Mouse (Mus musculus): Measurements from ENCODE around the gene Syn3. TPM values are rescaled to one million over a fixed set of nuclear protein-coding genes. Genes with fewer than 3 reads are reported as not detected.

Syn3 gene
- polyA plus RNA-seq, 1 experiment from 2014 or later = 29.9 TPM

DNA sequence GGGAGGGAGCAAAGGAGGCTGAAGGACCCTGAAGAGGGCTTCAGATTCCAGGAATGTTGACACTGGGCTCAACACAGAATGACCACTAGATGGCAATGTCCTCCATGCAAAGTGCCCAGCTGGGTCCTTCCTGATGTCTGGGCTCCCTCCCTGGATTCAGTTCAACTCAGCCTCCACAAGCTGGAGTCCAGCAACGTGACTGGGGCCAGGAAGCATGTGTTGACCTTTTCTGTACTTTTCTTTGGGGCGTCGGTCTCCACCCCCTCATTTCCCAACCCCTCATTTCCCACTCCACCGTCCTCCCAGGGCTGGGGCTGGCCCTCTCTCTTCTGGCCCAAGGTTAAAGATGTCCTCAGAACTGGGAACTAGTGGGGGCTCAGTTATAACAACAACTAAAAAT, 433.8 kb downstream of the Syn3 start:
- peaks cover 6% of the 10 kb centered on the region; the same call in 1 of the 2 replicates for H3K9me3 ChIP-seq (ENCODE audit: control insufficient read depth, low read length)
- peaks cover 7% of the 10 kb centered on the region for H3K36me3 ChIP-seq (ENCODE audit: control insufficient read depth, insufficient read depth, low read length)
- no peak overlapping the region for H3K4me3 ChIP-seq (ENCODE audit: low read length)
- H3K27ac ChIP-seq (ENCODE audit: low read depth, low read length) = no peak overlapping the region
- H3K4me1 ChIP-seq (ENCODE audit: control insufficient read depth, insufficient read depth, low read depth, low read length) = no peaks in the 10 kb centered on the region; the same call in 1 of the 2 replicates
- no peaks in the 10 kb centered on the region for H3K27me3 ChIP-seq (replicated peaks; ENCODE audit: control insufficient read depth, insufficient read depth, low read length)
- H3K4me2 ChIP-seq (ENCODE audit: low read length) = no peak overlapping the region
- no peak overlapping the region for H3K9ac ChIP-seq (ENCODE audit: low read depth, low read length)
- ATAC-seq = peak; percentile 85
- 3% methylated on average over 4 of the region's 4 CpGs for WGBS

DNA sequence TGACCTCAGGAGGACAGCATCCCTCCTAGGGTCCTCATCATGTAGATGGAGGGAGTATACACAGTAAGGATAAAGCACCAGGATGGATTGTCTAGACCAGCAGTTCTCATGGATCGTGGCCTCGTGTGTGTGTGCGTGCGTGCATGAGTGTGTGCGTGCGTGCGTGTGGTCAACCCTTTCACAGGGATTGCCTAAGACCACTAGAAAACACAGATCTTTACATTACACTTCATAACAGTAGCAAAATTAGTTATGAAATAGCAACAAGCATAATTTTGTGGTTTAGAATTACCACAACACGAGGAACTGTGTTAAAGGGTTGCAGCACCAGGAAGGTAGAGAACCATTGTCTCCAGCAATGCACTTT, 435.7 kb downstream of the Syn3 start:
- Histone ChIP-seq H3K4me3 (ENCODE audit: low read length) (no peak overlapping the region), H3K9ac (ENCODE audit: low read depth, low read length) (no peak overlapping the region), H3K27me3 (replicated peaks; ENCODE audit: control insufficient read depth, insufficient read depth, low read length) (no peaks in the 10 kb centered on the region), H3K36me3 (ENCODE audit: control insufficient read depth, insufficient read depth, low read length) (peaks cover 7% of the 10 kb centered on the region), H3K9me3 (ENCODE audit: control insufficient read depth, low read length) (peaks cover 6% of the 10 kb centered on the region; the same call in 1 of the 2 replicates), H3K4me1 (ENCODE audit: control insufficient read depth, insufficient read depth, low read depth, low read length) (no peaks in the 10 kb centered on the region; the same call in 1 of the 2 replicates), H3K4me2 (ENCODE audit: low read length) (no peak overlapping the region), H3K27ac (ENCODE audit: low read depth, low read length) (no peak overlapping the region)
- no peak for ATAC-seq
- 95% methylated on average over 8 of the region's 8 CpGs for WGBS

DNA sequence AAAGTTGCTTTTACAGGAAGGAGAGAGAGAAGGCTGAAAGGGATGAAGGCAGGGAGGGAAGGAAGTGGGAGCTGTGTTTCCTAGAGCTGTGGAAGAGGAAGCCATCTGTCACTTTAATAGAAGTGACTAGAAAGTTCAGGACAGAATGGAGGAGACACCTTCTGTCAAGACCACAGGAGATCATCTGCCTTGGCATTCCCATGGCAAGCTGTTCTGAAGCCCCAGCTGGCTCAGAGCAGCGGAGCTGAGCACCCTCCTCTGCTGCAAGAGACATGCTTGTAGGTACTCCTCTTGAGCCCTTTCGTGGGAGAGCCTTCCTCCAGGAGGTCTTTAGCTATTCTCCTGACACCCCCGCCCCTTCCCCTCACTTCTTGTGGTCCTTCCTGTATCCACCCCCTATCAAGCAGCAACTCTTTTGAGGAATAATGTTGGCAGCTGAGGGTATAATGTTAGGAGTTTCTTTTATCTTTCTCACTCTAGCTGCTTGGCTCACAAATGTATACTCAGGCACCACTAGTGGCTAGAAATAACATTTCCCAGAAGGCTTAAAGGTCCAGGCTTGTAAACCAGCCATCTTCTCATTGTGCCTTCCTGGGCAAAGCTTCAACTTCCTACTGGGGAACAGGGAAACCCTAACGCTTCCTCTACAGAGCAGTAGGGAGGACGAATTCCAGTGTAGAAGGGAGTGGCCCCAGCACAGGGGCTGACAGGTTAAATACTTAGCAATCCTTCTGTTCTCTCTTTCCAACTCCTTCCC, 436.3 kb downstream of the Syn3 start:
- Histone ChIP-seq H3K27ac (ENCODE audit: low read depth, low read length) (no peak overlapping the region), H3K9me3 (ENCODE audit: control insufficient read depth, low read length) (peaks cover 6% of the 10 kb centered on the region; the same call in 1 of the 2 replicates), H3K4me3 (ENCODE audit: low read length) (no peak overlapping the region), H3K4me1 (ENCODE audit: control insufficient read depth, insufficient read depth, low read depth, low read length) (no peaks in the 10 kb centered on the region; the same call in 1 of the 2 replicates), H3K36me3 (ENCODE audit: control insufficient read depth, insufficient read depth, low read length) (peaks cover 7% of the 10 kb centered on the region), H3K27me3 (replicated peaks; ENCODE audit: control insufficient read depth, insufficient read depth, low read length) (no peaks in the 10 kb centered on the region), H3K9ac (ENCODE audit: low read depth, low read length) (no peak overlapping the region), H3K4me2 (ENCODE audit: low read length) (no peak overlapping the region)
- WGBS = 68% methylated on average over 5 of the region's 5 CpGs
- ATAC-seq = no peak

DNA sequence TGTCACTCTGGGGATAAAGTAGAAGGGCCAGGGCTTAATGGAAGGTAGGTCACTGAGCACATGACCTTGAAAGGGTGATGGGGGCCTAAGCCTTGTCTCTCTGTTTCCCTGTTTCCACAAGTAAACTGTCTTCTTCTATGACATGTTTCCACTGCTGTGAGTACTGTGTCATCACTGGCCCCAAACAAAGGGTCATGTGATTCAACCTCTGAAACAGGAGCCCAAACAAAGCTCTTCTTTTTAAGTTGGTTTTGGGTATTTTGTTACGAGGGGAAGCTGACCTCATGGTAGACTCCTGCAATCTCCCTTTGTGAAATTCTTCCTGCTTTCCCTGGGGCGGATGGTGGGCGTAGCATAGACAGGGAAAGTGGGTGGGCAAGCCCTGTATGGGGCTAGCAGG, 438.4 kb downstream of the Syn3 start:
- Histone ChIP-seq H3K4me3 (ENCODE audit: low read length) (no peak overlapping the region), H3K4me1 (ENCODE audit: control insufficient read depth, insufficient read depth, low read depth, low read length) (no peaks in the 10 kb centered on the region; the same call in 1 of the 2 replicates), H3K27ac (ENCODE audit: low read depth, low read length) (no peak overlapping the region), H3K9ac (ENCODE audit: low read depth, low read length) (no peak overlapping the region), H3K9me3 (ENCODE audit: control insufficient read depth, low read length) (peaks cover 8% of the 10 kb centered on the region; the same call in 1 of the 2 replicates), H3K4me2 (ENCODE audit: low read length) (no peak overlapping the region), H3K36me3 (ENCODE audit: control insufficient read depth, insufficient read depth, low read length) (peaks cover 24% of the 10 kb centered on the region), H3K27me3 (replicated peaks; ENCODE audit: control insufficient read depth, insufficient read depth, low read length) (no peaks in the 10 kb centered on the region)
- 64% methylated on average over 3 of the region's 3 CpGs for WGBS
- no peak for ATAC-seq

DNA sequence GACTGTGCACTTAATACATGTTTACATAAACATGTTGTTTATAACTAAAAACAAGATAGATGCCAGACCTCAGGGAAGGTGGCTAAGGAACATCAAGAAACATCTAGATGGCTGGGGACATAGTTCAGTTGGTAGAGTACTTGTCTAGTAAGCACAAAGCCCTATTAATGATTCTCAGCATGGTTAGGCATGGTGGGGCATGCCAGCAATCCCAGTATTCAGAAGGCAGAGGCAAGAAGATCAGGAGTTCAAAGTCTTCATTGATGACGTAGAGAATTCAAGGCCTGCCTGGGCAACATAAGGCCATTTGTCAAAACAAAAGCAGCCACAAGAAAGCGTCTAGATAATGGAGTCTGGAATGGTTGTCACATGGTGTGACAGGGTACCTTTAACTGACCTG, 441.0 kb downstream of the Syn3 start:
- H3K36me3 ChIP-seq (ENCODE audit: control insufficient read depth, insufficient read depth, low read length) = peaks cover 30% of the 10 kb centered on the region

DNA sequence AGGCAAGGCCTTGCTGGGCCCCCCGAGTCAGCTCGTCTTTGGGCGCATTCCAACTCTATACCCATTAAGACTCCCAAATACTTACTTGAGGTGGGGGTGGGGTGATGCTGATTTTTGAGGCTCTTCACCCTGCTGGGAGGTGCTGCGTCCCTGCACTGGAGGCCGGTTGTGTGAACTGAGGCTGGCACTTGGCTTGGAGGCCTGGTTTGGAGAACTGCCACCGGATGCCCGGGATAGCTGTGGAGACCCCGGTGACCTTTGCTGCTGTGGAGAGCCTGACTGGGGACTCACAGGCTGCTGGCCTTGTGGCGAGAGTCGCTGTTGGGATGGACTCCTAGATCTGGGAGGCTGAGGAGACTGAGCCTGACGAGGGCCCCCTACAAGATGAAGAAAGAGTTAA, 441.4 kb downstream of the Syn3 start:
- H3K4me3 ChIP-seq (ENCODE audit: low read length) = no peak overlapping the region
- H3K4me2 ChIP-seq (ENCODE audit: low read length) = no peak overlapping the region
- ATAC-seq = no peak
- no peak overlapping the region for H3K9ac ChIP-seq (ENCODE audit: low read depth, low read length)
- no peaks in the 10 kb centered on the region for H3K27me3 ChIP-seq (replicated peaks; ENCODE audit: control insufficient read depth, insufficient read depth, low read length)
- H3K36me3 ChIP-seq (ENCODE audit: control insufficient read depth, insufficient read depth, low read length) = peaks cover 28% of the 10 kb centered on the region
- 80% methylated on average over 11 of the region's 11 CpGs for WGBS
- H3K9me3 ChIP-seq (ENCODE audit: control insufficient read depth, low read length) = peaks cover 8% of the 10 kb centered on the region; the same call in 1 of the 2 replicates
- H3K27ac ChIP-seq (ENCODE audit: low read depth, low read length) = no peak overlapping the region
- H3K4me1 ChIP-seq (ENCODE audit: control insufficient read depth, insufficient read depth, low read depth, low read length) = no peaks in the 10 kb centered on the region

More for the DNA sequence above, 441.0 kb downstream of the Syn3 start:
- no peaks in the 10 kb centered on the region for H3K4me1 ChIP-seq (ENCODE audit: control insufficient read depth, insufficient read depth, low read depth, low read length)
- no peak overlapping the region for H3K9ac ChIP-seq (ENCODE audit: low read depth, low read length)
- ATAC-seq = no peak
- WGBS = 49% methylated on average over 2 of the region's 2 CpGs
- no peak overlapping the region for H3K4me3 ChIP-seq (ENCODE audit: low read length)
- H3K4me2 ChIP-seq (ENCODE audit: low read length) = no peak overlapping the region
- H3K27me3 ChIP-seq (replicated peaks; ENCODE audit: control insufficient read depth, insufficient read depth, low read length) = no peaks in the 10 kb centered on the region
- H3K9me3 ChIP-seq (ENCODE audit: control insufficient read depth, low read length) = peaks cover 8% of the 10 kb centered on the region; the same call in 1 of the 2 replicates
- H3K27ac ChIP-seq (ENCODE audit: low read depth, low read length) = no peak overlapping the region

DNA sequence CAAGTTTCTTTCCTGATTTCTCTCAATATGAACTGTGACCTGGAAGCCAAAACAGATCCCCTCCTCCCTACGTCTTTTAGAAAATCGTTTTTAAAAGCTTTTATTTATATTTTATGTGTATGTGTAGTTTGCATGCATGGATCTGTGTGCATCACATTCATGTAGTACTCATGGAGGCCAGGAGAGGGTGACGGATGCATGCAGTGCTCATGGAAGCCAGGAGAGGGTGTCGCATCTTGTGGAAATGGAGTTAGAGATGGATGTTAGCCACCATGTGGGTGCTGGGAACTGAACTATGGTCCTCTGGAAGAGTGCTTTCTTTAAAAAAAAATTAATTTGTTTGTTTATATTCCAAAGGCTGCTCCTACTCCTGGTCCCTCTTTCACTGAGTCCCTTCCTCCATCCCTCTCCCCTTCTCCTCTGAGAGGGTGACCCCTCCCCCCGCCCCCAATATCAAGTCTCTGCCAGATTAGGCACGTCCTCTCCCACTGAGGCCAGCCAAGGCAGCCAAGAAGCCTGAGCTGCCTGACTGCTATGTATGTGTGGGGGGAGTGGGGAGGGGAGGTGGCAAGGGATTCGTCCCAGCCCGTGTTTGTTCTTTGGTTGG, 442.3 kb downstream of the Syn3 start:
- peaks cover 25% of the 10 kb centered on the region for H3K36me3 ChIP-seq (ENCODE audit: control insufficient read depth, insufficient read depth, low read length)
- H3K4me1 ChIP-seq (ENCODE audit: control insufficient read depth, insufficient read depth, low read depth, low read length) = no peaks in the 10 kb centered on the region
- H3K4me3 ChIP-seq (ENCODE audit: low read length) = no peak overlapping the region
- no peak overlapping the region for H3K9ac ChIP-seq (ENCODE audit: low read depth, low read length)
- ATAC-seq = no peak
- 84% methylated on average over 8 of the region's 8 CpGs for WGBS
- H3K27ac ChIP-seq (ENCODE audit: low read depth, low read length) = no peak overlapping the region
- H3K9me3 ChIP-seq (ENCODE audit: control insufficient read depth, low read length) = peaks cover 2% of the 10 kb centered on the region; the same call in 1 of the 2 replicates
- H3K4me2 ChIP-seq (ENCODE audit: low read length) = no peak overlapping the region
- H3K27me3 ChIP-seq (replicated peaks; ENCODE audit: control insufficient read depth, insufficient read depth, low read length) = no peaks in the 10 kb centered on the region

DNA sequence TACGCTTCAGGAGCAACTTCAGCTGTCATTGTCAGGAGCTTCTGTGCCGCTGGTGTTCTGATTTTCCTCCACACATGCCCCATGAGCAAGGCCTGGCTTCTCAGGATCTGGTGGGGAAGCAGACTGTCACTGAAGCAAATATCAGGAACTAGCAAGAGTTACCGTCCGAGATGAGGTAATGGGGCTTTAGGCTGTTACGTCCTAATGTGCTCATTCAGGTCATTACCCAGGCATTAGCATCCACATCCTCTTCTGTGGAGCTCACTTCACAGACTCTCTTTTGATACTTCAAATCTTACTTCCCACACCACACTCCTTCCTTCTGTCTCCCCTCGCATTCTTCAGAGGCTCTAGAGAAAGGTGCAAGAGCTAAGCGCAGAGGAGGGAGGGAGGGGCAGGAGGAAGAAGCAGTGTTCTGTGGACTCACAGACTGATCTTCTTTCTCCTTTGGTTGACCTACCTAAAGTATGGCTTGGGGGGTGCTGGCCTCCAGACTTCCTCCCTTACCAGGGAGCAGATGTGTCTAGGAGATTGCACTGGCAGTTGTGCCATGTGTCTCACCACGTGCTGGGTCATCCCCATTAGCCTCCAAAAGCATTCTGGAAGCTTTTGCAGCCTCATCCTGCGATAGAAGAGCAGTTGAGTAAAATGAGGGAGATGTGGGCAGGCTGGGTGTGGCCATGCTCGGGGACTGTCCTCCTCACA, 445.7 kb downstream of the Syn3 start:
- Histone ChIP-seq H3K4me2 (ENCODE audit: low read length) (no peak overlapping the region), H3K4me3 (ENCODE audit: low read length) (no peak overlapping the region), H3K9me3 (ENCODE audit: control insufficient read depth, low read length) (peaks cover 2% of the 10 kb centered on the region; the same call in 1 of the 2 replicates), H3K27me3 (replicated peaks; ENCODE audit: control insufficient read depth, insufficient read depth, low read length) (no peaks in the 10 kb centered on the region), H3K36me3 (ENCODE audit: control insufficient read depth, insufficient read depth, low read length) (peaks cover 23% of the 10 kb centered on the region), H3K4me1 (ENCODE audit: control insufficient read depth, insufficient read depth, low read depth, low read length) (no peaks in the 10 kb centered on the region), H3K27ac (ENCODE audit: low read depth, low read length) (no peak overlapping the region), H3K9ac (ENCODE audit: low read depth, low read length) (no peak overlapping the region)
- ATAC-seq = no peak
- 86% methylated on average over 10 of the region's 10 CpGs for WGBS

DNA sequence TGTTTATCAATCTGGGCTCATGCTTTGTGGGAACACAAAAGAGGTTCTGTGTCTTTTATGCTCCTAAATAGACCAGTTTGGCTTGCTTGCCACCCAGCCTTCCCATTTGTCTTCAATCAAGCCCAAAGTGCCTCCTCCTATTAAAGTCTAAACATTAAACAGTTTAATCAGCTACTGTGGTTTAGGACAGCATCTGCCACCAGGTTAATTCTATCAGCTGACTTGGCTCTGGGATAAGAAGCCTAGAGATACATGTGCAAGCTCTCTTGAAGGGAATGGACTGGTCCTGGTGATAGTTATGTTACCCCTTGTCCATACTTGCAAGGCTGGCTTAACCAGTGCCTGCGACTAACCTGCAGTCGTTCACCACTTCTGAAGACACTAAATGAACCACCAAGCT, 448.2 kb downstream of the Syn3 start:
- Histone ChIP-seq H3K36me3 (ENCODE audit: control insufficient read depth, insufficient read depth, low read length) (peaks cover 8% of the 10 kb centered on the region), H3K9me3 (ENCODE audit: control insufficient read depth, low read length) (no peaks in the 10 kb centered on the region), H3K27ac (ENCODE audit: low read depth, low read length) (no peak overlapping the region), H3K9ac (ENCODE audit: low read depth, low read length) (no peak overlapping the region), H3K27me3 (replicated peaks; ENCODE audit: control insufficient read depth, insufficient read depth, low read length) (no peaks in the 10 kb centered on the region), H3K4me3 (ENCODE audit: low read length) (no peak overlapping the region), H3K4me2 (ENCODE audit: low read length) (no peak overlapping the region), H3K4me1 (ENCODE audit: control insufficient read depth, insufficient read depth, low read depth, low read length) (no peaks in the 10 kb centered on the region)
- WGBS = 63% methylated on average over 2 of the region's 2 CpGs
- no peak for ATAC-seq

Data from hindbrain, embryonic 16.5 days (tissue).